Mouse (Mus musculus) liver, embryonic 12.5 days (tissue): ENCODE measurements around the gene Eng. TPM values are rescaled to one million over a fixed set of nuclear protein-coding genes. Genes with fewer than 3 reads are reported as not detected.

ENCODE experiments used
- ATAC-seq: fragments of 200-750 bp; cut with Nextera tagmentation; 2 replicates; pipeline ENCODE4 v1.8.0; 2017; ENCODE audit warnings: moderate number of reproducible peaks, mild to moderate bottlenecking, moderate library complexity
- H3K27ac ChIP-seq: fragments of 300-500 bp; sonication (generic); 2 replicates; pipeline ENCODE4 v1.5.1; 2016; ENCODE audit warnings: mild to moderate bottlenecking
- H3K27me3 ChIP-seq: fragments of 300-500 bp; sonication (generic); replicated peaks from 2 replicates; pipeline ENCODE4 v1.6.1; 2016; ENCODE audit warnings: mild to moderate bottlenecking, moderate library complexity
- H3K36me3 ChIP-seq: fragments of 300-500 bp; sonication (generic); 2 replicates; pipeline ENCODE4 v1.6.1; 2016; ENCODE audit warnings: mild to moderate bottlenecking, moderate library complexity
- H3K4me1 ChIP-seq: fragments of 300-500 bp; sonication (generic); 2 replicates; pipeline ENCODE4 v1.6.1; 2016
- H3K4me2 ChIP-seq: fragments of 300-500 bp; sonication (generic); 2 replicates; pipeline ENCODE4 v1.6.1; 2016; ENCODE audit warnings: mild to moderate bottlenecking, moderate library complexity
- H3K4me3 ChIP-seq: fragments of 300-500 bp; sonication (generic); 2 replicates; pipeline ENCODE4 v1.5.1; 2016; ENCODE audit warnings: mild to moderate bottlenecking, moderate library complexity
- H3K9ac ChIP-seq: fragments of 300-500 bp; sonication (generic); 2 replicates; pipeline ENCODE4 v1.6.1; 2016; ENCODE audit warnings: mild to moderate bottlenecking, moderate library complexity
- H3K9me3 ChIP-seq: fragments of 300-500 bp; sonication (generic); replicated peaks from 2 replicates; pipeline ENCODE4 v1.6.1; 2016; ENCODE audit warnings: mild to moderate bottlenecking, moderate library complexity
- WGBS: fragments of 180-500 bp; shearing (Covaris S2); methylation state at CpG from one replicate; pipeline ENCODE4 v1.1.7; 2016; ENCODE audit not compliant: insufficient replicate concordance; 5-methylcytosine and 5-hydroxymethylcytosine counted together
- polyA plus RNA-seq: library from polyadenylated mRNA; unstranded; fragments of >200 nt; fragmentation: Nextera tagmentation; extraction: Ambion mirVana; gene quantifications from 2 replicates; pipeline ENCODE4 v1.2.1, GENCODE M21; 2016

Gene Eng
- polyA plus RNA-seq, 1 experiment from 2014 or later: 35.4 TPM

DNA sequence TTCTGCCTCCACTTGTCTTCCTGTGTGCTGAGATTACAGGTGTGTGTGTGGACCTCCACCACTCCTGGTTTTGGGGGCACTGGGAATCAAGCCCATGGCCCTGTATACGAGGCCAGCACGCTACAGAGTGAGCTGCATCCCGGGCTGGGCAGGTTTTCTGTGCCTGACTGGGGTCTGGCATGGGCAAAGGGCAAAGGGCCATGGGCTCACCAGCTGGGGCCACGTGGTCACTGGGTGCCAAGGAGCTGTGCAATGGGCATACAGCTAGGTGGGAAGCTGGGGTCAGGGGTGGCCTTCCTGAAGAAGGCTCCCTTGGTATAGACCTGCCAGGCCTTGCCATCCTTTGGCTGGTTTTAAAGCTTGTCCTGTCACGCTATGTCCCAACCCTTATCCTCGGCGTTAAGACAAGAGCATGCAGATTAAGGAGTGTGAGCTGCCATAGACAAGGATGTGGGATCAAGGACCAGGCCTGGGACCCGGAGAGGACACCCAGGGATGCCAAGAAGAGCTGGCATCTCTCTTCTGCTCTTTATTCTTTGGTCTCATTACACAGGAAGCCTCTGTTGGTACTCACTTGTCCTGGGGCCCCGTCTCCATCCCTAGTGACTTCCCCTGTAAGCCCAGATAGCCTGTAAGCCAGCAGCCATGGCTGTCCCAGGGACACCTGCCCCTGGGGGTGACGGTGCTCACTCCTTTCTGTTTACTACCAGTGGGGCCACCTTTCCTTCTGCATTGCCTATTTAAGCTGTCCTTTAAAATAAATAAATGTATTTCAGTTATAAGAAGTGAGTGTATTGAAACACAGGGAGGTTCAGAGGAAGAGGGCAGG, 11.9 kb upstream of the Eng start:
- Histone ChIP-seq H3K9me3 (no peaks in the 10 kb centered on the region), H3K4me2 (no peak overlapping the region), H3K4me3 (no peak overlapping the region), H3K9ac (no peak overlapping the region), H3K36me3 (no peaks in the 10 kb centered on the region), H3K4me1 (peaks cover 19% of the 10 kb centered on the region), H3K27ac (no peak overlapping the region), H3K27me3 (no peaks in the 10 kb centered on the region)
- ATAC-seq: no peak
- 67% methylated on average over 10 of the region's 10 CpGs for WGBS

- no peak overlapping the region for H3K27ac ChIP-seq
Observed at GRCm38 (mm10) chr2:32636617-32637016, 9.8 kb upstream of the Eng start.

DNA sequence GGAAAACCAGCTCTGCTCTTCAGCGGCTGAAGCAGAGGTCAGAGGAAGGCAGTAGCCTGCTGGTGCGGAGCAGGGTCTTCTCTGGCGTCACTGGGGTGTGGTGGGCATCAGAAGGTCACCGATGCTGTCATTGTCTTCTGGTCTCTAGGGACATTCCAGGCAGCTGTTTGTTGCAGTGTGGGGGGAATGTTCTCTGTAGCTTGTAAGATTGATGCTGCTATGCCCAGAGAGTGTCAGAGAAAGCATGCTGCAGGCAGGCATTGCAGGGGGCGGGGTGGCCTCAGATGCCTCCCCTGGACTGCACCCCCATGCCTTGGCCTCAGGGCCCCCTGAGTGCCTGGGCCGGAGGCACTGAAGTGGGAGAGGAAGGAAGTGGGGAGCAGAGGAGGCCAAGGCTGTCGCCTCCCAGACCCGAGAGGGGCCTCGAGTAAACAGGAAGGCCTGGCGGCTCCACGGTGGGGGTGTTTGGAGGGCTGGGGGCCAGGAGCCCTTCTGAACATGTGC, 8.6 kb upstream of the Eng start:
- peaks cover 24% of the 10 kb centered on the region for H3K4me1 ChIP-seq

More at GRCm38 (mm10) chr2:32636617-32637016, 9.8 kb upstream of the Eng start:
- no peaks in the 10 kb centered on the region for H3K27me3 ChIP-seq
- H3K9me3 ChIP-seq: no peaks in the 10 kb centered on the region
- ATAC-seq: no peak
- H3K4me3 ChIP-seq: no peak overlapping the region
- no peak overlapping the region for H3K4me2 ChIP-seq
- no peak overlapping the region for H3K9ac ChIP-seq
- WGBS: 81% methylated on average over 7 of the region's 7 CpGs
- H3K4me1 ChIP-seq: peaks cover 29% of the 10 kb centered on the region
- H3K36me3 ChIP-seq: no peaks in the 10 kb centered on the region

DNA sequence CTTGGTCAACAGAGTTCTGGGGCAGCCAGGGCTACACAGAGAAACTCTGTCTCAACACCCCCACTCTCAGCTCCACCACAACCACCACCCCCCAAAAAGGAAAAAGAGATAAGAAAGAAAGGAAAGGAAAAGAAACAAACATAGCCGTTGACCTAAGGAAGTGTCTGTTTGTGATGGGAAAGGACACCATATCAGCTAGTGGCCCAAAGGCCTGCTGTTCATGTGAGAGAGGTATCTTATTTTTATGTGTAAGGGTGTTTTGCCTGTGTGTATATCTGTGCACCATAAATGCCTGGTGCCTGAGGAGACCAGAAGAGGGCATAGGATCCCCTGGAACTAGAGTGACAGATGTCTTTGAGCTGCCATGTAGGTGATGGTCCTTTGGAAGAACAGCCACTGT, 6.8 kb upstream of the Eng start:
- 21% methylated on average over 1 of the region's 1 CpGs for WGBS
- peak overlapping the region; percentile 34 for H3K27ac ChIP-seq

More for the DNA sequence above, 8.6 kb upstream of the Eng start:
- H3K27ac ChIP-seq: 0 out of 2 replicates have a peak overlapping the region, but pooled peaks have one; percentile 12
- peak; percentile 69 for ATAC-seq
- no peak overlapping the region for H3K4me3 ChIP-seq
- H3K36me3 ChIP-seq: no peaks in the 10 kb centered on the region
- no peaks in the 10 kb centered on the region for H3K27me3 ChIP-seq
- H3K4me2 ChIP-seq: no peak overlapping the region
- 26% methylated on average over 11 of the region's 11 CpGs for WGBS
- H3K9me3 ChIP-seq: no peaks in the 10 kb centered on the region
- H3K9ac ChIP-seq: no peak overlapping the region; the same call in 1 of the 2 replicates

GRCm38 (mm10) chr2:32640550-32641051, 5.8 kb upstream of the Eng start:
- no peaks in the 10 kb centered on the region for H3K27me3 ChIP-seq
- no peaks in the 10 kb centered on the region for H3K9me3 ChIP-seq
- 55% methylated on average over 6 of the region's 6 CpGs for WGBS
- ATAC-seq: no peak
- H3K4me1 ChIP-seq: peaks cover 49% of the 10 kb centered on the region
- no peak overlapping the region for H3K27ac ChIP-seq
- no peak overlapping the region for H3K4me3 ChIP-seq
- H3K4me2 ChIP-seq: no peak overlapping the region
- no peak overlapping the region for H3K9ac ChIP-seq
- no peaks in the 10 kb centered on the region for H3K36me3 ChIP-seq

More for the DNA sequence above, 6.8 kb upstream of the Eng start:
- H3K9ac ChIP-seq: no peak overlapping the region
- H3K27me3 ChIP-seq: no peaks in the 10 kb centered on the region
- H3K4me1 ChIP-seq: peaks cover 39% of the 10 kb centered on the region
- no peak overlapping the region for H3K4me2 ChIP-seq
- no peak overlapping the region for H3K4me3 ChIP-seq
- ATAC-seq: no peak
- H3K36me3 ChIP-seq: no peaks in the 10 kb centered on the region
- no peaks in the 10 kb centered on the region for H3K9me3 ChIP-seq

GRCm38 (mm10) chr2:32641810-32642209, 4.6 kb upstream of the Eng start:
- Histone ChIP-seq H3K4me3 (no peak overlapping the region), H3K9me3 (no peaks in the 10 kb centered on the region), H3K36me3 (no peaks in the 10 kb centered on the region), H3K27me3 (no peaks in the 10 kb centered on the region), H3K9ac (no peak overlapping the region), H3K4me2 (no peak overlapping the region), H3K27ac (no peak overlapping the region), H3K4me1 (peaks cover 61% of the 10 kb centered on the region)
- 62% methylated on average over 5 of the region's 5 CpGs for WGBS
- ATAC-seq: no peak

DNA sequence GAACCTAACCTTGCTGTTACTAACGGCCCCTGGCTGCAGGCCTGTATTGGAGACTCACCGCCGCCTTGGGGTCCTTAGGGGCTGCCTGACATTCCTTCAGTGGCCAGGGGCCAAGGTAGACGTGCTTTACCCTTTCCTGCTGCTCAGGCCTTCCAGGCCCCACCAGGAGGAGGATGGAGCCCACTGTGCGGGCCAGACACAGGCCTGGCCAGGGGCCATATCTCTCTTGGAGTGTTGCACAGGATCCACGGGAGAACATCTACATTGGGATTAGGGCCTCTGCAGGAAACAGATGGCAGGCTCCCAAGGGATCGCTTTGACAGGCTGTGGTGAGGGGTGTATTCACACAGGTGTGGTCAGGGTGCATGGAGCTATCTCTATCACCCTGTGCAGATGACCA, 3.6 kb upstream of the Eng start:
- H3K4me1 ChIP-seq: peaks cover 60% of the 10 kb centered on the region
- WGBS: 69% methylated on average over 7 of the region's 7 CpGs
- ATAC-seq: no peak
- H3K4me2 ChIP-seq: no peak overlapping the region
- no peaks in the 10 kb centered on the region for H3K27me3 ChIP-seq
- no peaks in the 10 kb centered on the region for H3K36me3 ChIP-seq
- no peaks in the 10 kb centered on the region for H3K9me3 ChIP-seq
- no peak overlapping the region for H3K9ac ChIP-seq
- no peak overlapping the region for H3K4me3 ChIP-seq
- peak overlapping the region; percentile 2; the same call in 1 of the 2 replicates for H3K27ac ChIP-seq

DNA sequence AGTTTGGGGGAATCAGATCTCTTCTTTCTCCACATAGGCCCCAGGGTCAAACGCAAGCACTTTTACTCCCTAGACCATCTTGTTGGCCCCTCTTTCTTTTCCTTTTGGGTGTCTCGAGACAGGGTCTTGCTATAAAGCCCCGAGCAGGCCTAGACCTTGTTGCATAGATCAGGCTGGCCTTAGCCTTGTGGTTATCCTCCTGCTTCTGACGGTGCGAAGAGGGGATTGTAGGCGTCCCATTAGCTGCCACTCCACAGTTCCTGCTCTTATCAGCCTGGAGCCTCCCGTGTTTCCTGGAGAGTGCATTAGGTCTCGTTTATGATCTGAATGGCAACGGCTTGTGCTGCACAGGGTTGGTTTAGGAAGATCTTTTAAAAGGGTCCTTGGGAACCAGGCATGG, 2.3 kb upstream of the Eng start:
- ATAC-seq: no peak
- Histone ChIP-seq H3K9me3 (no peaks in the 10 kb centered on the region), H3K36me3 (no peaks in the 10 kb centered on the region), H3K4me1 (peaks cover 58% of the 10 kb centered on the region), H3K9ac (no peak overlapping the region), H3K4me2 (peak overlapping the region; percentile 31; the same call in 1 of the 2 replicates), H3K4me3 (no peak overlapping the region), H3K27me3 (no peaks in the 10 kb centered on the region), H3K27ac (peak overlapping the region; percentile 53)
- 34% methylated on average over 9 of the region's 9 CpGs for WGBS

DNA sequence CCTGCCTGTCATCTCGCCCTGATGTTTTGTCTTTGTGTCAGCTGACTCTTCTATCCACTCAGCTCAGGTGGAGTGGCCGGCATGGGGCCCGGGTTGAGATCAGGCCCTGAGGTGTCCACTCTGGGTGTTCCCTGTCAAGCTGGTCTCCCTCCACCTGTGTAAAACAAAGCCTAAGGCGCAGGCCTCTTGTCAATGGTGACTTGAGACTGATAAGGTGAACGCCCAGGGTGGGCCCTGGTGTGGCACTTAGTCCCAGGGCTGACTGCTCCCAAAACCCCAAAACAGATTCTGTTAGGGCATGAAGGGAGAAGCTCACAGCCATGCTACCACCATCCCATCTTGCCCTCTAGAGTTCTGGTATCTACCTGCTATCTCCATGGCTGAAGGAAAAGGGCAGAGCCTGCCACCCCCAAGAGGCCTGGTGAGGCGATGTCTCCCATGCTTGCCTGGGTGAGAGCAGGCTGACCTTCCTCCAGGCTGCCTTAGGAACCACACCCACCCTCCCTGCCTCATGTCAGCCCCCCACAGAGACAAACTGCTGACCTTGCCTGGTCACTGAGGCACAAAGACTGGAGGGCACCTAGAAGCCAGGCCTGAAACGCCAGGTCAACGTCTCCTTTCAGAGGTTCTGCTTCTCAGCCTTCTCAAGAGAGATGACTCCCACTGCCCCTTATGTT, 1.5 kb upstream of the Eng start:
- Histone ChIP-seq H3K9me3 (no peaks in the 10 kb centered on the region), H3K4me3 (no peak overlapping the region), H3K27ac (peak overlapping the region; percentile 53), H3K36me3 (no peaks in the 10 kb centered on the region), H3K4me2 (peak overlapping the region; percentile 31), H3K27me3 (no peaks in the 10 kb centered on the region), H3K9ac (peak overlapping the region; percentile 10; the same call in 1 of the 2 replicates), H3K4me1 (peaks cover 50% of the 10 kb centered on the region)
- 42% methylated on average over 8 of the region's 8 CpGs for WGBS
- ATAC-seq: peak; percentile 80

DNA sequence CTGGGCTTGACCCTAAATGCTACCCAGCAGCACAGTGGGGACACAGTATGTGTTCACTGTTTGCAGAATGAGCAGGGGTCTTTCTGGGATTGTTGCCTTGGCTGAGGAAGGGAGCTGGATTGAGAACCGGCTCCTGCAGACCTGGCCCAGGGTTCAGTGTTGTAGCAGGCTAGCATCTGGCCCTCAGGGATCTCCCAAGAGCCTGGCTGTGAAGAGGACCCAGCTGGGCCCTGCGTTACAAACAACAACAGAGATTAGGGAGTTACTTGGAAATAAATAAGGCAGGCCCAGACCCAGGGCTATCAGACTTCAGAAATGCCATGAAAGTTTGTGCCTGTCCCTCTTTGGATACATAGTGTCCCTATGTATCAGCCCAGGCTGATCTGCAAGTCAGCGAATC, 748 bp upstream of the Eng start:
- no peak for ATAC-seq
- Histone ChIP-seq H3K36me3 (peaks cover 3% of the 10 kb centered on the region; the same call in 1 of the 2 replicates), H3K9ac (no peak overlapping the region), H3K9me3 (no peaks in the 10 kb centered on the region), H3K27ac (peak overlapping the region; percentile 53), H3K4me2 (peak overlapping the region; percentile 61), H3K27me3 (no peaks in the 10 kb centered on the region), H3K4me3 (no peak overlapping the region), H3K4me1 (peaks cover 50% of the 10 kb centered on the region)
- 77% methylated on average over 3 of the region's 3 CpGs for WGBS

DNA sequence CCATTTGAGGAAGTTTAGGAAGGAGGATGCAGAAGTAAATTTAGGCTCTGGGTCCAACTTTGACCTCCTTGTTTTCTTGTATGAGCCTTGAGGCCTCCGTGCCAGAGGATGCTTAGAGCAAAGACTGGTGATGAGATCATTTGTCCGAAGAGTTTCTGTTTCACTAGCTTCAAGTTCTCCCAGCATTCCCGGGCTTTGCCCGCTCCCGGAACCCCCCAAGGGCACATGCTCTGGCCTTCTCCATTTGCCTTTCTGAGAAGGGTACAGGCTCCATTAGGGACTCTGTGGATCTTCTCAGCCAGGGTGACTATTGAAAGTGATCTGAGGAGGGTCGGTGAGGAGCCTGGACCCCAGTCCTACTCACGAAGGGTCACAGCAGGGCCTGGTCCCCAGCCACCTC, 971 bp downstream of the Eng start:
- Histone ChIP-seq H3K4me2 (peak overlapping the region; percentile 61), H3K36me3 (peaks cover 3% of the 10 kb centered on the region; the same call in 1 of the 2 replicates), H3K27me3 (no peaks in the 10 kb centered on the region), H3K9ac (no peak overlapping the region), H3K4me1 (peaks cover 49% of the 10 kb centered on the region), H3K9me3 (no peaks in the 10 kb centered on the region), H3K4me3 (peak overlapping the region; percentile 51), H3K27ac (no peak overlapping the region)
- ATAC-seq: no peak
- WGBS: 63% methylated on average over 7 of the region's 7 CpGs

- no peak for ATAC-seq
- Histone ChIP-seq H3K9me3 (no peaks in the 10 kb centered on the region), H3K27ac (peak overlapping the region; percentile 52; the same call in 1 of the 2 replicates), H3K4me2 (no peak overlapping the region), H3K36me3 (peaks cover 14% of the 10 kb centered on the region; the same call in 1 of the 2 replicates), H3K4me1 (peaks cover 59% of the 10 kb centered on the region), H3K27me3 (no peaks in the 10 kb centered on the region), H3K4me3 (no peak overlapping the region), H3K9ac (no peak overlapping the region)
- WGBS: 65% methylated on average over 7 of the region's 7 CpGs
Observed at GRCm38 (mm10) chr2:32653764-32654163, 7.4 kb downstream of the Eng start.
